Mouse (Mus musculus): ENCODE measurements around the gene Esp36. TPM values are rescaled to one million over a fixed set of nuclear protein-coding genes. Genes with fewer than 3 reads are reported as not detected.
"Not testable (repeated sequence)": the region's sequence is repeated elsewhere in the genome, so short reads cannot be mapped to it uniquely, and the experiment has no call there.

Esp36 gene
- not detected in 2 replicates for polyA plus RNA-seq (2015; fragmentation: Nextera tagmentation; extraction: Ambion mirVana)

DNA sequence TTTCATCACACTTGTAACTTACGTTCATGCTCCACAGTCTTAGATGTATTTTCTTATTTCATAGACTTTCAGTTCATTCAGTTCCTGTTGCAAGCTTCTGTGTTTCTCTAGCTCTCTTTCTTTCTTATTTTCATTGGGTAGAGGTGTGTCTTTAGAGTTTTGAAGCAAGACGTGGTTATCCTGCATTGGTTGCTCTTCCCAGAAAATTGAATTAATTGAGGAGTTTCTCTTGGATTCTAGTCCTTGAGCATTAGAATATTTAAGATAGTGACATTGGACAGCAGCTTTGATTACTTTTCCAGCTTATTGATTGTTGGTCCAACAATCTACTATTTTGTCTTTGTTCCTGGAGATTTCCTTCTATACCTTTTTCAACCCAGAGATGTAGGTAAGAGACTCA is at the start of gene Esp36:
Gene Esp36 (minus strand): TSS at position 101 of the 400 bp plus-strand sequence.
- H3K4me3 ChIP-seq, result no peak within 1 kb of the TSS
- no peaks in the 10 kb centered on the region for H3K4me1 ChIP-seq (replicated peaks)
- no peak within 1 kb of the TSS for H3K4me2 ChIP-seq
- H3K36me3 ChIP-seq, result no peaks in the 10 kb centered on the region
- ATAC-seq (ENCODE audit: low read depth), result no peak
- no peak within 1 kb of the TSS for H3K9ac ChIP-seq
- 0 out of 2 replicates have a peak, but pooled peaks cover 2% of the 10 kb centered on the region for H3K9me3 ChIP-seq
- no peak within 1 kb of the TSS for H3K27ac ChIP-seq (replicated peaks)
- no peaks in the 10 kb centered on the region for H3K27me3 ChIP-seq
- WGBS, result 88% methylated on average over 2 of the region's 2 CpGs

DNA sequence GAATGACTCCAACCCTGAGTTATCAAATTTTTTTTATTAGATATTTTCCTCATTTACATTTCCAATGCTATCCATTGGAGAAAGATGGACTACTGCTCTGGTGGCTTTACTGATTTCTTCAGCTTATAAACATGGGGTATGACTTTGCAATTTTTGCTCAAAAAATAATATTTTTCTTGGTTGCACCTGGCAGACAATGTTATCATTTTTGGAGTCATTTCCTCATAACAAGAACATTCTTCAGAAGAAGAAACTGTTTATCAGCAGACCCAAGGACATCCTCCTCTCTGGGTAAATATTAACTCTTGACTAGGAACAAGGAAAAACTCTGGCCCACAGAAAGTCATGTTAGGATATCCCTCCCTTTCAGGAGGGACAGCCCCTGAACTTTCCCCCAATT is 36.2 kb upstream of the Esp36 start:
- H3K27ac ChIP-seq (replicated peaks); H3K4me1 ChIP-seq (replicated peaks); H3K9ac ChIP-seq; H3K4me2 ChIP-seq; H3K36me3 ChIP-seq; H3K4me3 ChIP-seq; H3K27me3 ChIP-seq; ATAC-seq (ENCODE audit: low read depth): not testable (repeated sequence)
- peaks cover 19% of the 10 kb centered on the region; the same call in 1 of the 2 replicates for H3K9me3 ChIP-seq

DNA sequence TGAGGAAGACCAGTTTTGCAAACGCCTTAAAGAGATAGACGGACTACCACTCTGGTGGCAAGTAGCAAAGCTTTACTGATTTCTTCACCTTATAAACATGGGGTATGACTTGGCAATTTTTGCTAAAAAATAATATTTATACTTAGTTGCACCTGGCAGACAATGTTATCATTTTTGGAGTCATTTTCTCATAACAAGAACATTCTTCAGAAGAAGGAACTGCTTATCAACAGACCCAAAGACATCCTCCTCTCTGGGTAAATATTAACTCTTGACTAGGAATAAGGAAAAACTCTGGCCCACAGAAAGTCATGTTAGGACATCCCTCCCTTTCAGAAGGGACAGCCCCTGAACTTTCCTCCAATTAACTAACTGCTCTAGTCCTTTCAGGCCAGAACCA is 30.7 kb upstream of the Esp36 start:
- no peak for ATAC-seq (ENCODE audit: low read depth)
- H3K9me3 ChIP-seq, result peaks cover 7% of the 10 kb centered on the region; the same call in 1 of the 2 replicates
- 85% methylated on average over 2 of the region's 2 CpGs for WGBS
- H3K4me1 ChIP-seq (replicated peaks), result no peaks in the 10 kb centered on the region
- H3K4me2 ChIP-seq, result no peak overlapping the region
- no peak overlapping the region for H3K4me3 ChIP-seq
- H3K27me3 ChIP-seq, result no peaks in the 10 kb centered on the region
- H3K36me3 ChIP-seq, result no peaks in the 10 kb centered on the region
- no peak overlapping the region for H3K27ac ChIP-seq (replicated peaks)
- H3K9ac ChIP-seq, result no peak overlapping the region

DNA sequence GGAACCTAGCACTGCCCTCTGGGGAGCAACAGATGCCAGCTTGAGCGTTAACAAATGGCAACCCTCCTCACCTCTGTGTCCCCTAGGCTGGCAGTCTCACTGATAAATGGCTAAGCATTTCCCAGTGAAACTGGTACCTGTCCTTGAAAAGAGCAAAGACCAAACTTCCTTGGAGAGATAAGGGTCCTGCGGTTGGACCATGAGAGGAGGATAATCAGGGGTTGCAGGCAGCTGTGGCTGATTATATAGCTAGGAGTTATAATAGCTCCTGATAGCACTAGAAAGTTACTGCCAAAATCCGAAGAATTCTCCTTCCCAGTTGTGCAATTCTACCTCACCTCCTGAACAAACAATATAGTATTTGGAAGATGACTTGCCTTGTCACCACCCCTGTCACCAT is 13.8 kb downstream of the Esp36 start:
- Histone ChIP-seq H3K9me3 (peaks cover 14% of the 10 kb centered on the region; the same call in 1 of the 2 replicates), H3K4me2 (no peak overlapping the region), H3K4me3 (no peak overlapping the region), H3K4me1 (replicated peaks) (no peaks in the 10 kb centered on the region), H3K9ac (no peak overlapping the region), H3K27me3 (no peaks in the 10 kb centered on the region), H3K36me3 (no peaks in the 10 kb centered on the region), H3K27ac (replicated peaks) (no peak overlapping the region)
- ATAC-seq (ENCODE audit: low read depth), result no peak
- 69% methylated on average over 3 of the region's 3 CpGs for WGBS

DNA sequence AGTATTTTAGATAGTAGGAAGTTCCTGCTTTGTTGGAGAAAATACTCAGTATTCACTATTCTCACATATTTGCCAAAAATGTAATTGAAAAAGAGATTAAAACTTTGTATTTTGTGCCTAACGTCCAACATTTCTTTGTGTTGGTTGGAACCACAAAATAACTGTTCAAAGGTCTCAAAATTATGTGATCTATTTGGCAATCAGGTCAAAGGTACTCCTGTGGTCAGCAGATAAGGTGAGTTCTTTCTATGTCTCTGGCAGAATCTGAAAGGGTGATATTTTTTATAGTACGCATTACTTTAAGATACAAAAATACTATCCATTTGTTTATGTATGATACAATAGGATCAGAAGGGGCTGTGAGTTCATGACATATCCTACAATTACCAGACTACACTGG is 28.2 kb downstream of the Esp36 start:
- no peak for ATAC-seq (ENCODE audit: low read depth)
- Histone ChIP-seq H3K4me3 (no peak overlapping the region), H3K36me3 (no peaks in the 10 kb centered on the region), H3K4me2 (no peak overlapping the region), H3K9me3 (no peaks in the 10 kb centered on the region), H3K4me1 (replicated peaks) (no peaks in the 10 kb centered on the region), H3K27ac (replicated peaks) (no peak overlapping the region), H3K27me3 (no peaks in the 10 kb centered on the region), H3K9ac (no peak overlapping the region)
- 72% methylated on average over 2 of the region's 2 CpGs for WGBS

Other genes starting within 250 kb of the Esp36 start
- not detected in 2 replicates for gene Olfr134, start 248.8 kb downstream of the Esp36 start, polyA plus RNA-seq (2015; fragmentation: Nextera tagmentation; extraction: Ambion mirVana)
- gene Olfr135, start 215.8 kb downstream of the Esp36 start, polyA plus RNA-seq (2015; fragmentation: Nextera tagmentation; extraction: Ambion mirVana), result not detected in 2 replicates
- gene Olfr138, start 159.2 kb downstream of the Esp36 start, polyA plus RNA-seq (2015; fragmentation: Nextera tagmentation; extraction: Ambion mirVana), result not detected in 2 replicates
- not detected in 2 replicates for gene Olfr137, start 112.6 kb downstream of the Esp36 start, polyA plus RNA-seq (2015; fragmentation: Nextera tagmentation; extraction: Ambion mirVana)
- gene Olfr136, start 90.4 kb downstream of the Esp36 start, polyA plus RNA-seq (2015; fragmentation: Nextera tagmentation; extraction: Ambion mirVana), result not detected in 2 replicates
- not detected in 2 replicates for gene Esp34, start 134.0 kb upstream of the Esp36 start, polyA plus RNA-seq (2015; fragmentation: Nextera tagmentation; extraction: Ambion mirVana)
- not detected in 2 replicates for gene Esp31, start 219.3 kb upstream of the Esp36 start, polyA plus RNA-seq (2015; fragmentation: Nextera tagmentation; extraction: Ambion mirVana)